Comparison of ENCODE assay signal across 20 mouse cellular contexts in the genomic region with DNA sequence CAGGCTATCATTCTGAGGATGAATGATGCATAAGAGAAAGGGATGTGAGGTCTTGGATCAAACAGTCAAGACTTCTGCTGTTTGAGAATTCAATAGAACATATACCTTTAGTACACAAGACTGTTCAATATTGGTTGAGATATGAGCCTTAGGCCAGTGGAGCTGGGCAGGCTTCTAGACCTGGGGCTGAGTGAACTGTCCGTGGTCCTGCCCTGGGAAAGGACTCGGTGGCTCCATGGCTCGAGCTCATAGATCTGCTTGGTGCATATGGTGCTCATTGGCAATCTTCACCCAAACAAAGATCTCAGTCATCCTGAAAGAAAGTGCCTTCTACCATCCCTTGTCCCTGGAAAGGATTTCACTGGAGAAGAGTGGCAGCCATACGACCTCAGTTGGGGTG.
DNase-seq lines count a peak whose midpoint lies in the region; ATAC-seq lines count a peak whose summit lies in the region.
"Had no signal": no experiment of that assay in that cellular context is flagged by ENCODE, and none has a peak within 500 bp of the region (broad histone marks: within the 10 kb centered on the region; RNA-seq: fewer than 3 reads in every experiment).

No protein-coding gene starts in this region.

- no peaks in the 10 kb centered on the region for H3K9me3 ChIP-seq in neural tube, embryonic 15.5 days (replicated peaks)
- H3K9me3 ChIP-seq: embryonic facial prominence, embryonic 15.5 days; forebrain, embryonic 13.5 days; hindbrain, embryonic 13.5 days; limb, embryonic 15.5 days; midbrain, embryonic 13.5 days had no signal

- no peaks in the 10 kb centered on the region for H3K36me3 ChIP-seq in neural tube, embryonic 15.5 days
- H3K36me3 ChIP-seq: embryonic facial prominence, embryonic 15.5 days; hindbrain, embryonic 13.5 days; limb, embryonic 15.5 days; midbrain, embryonic 13.5 days had no signal

- no peak overlapping the region for H3K27ac ChIP-seq in neural tube, embryonic 15.5 days (replicated peaks)
- H3K27ac ChIP-seq: embryonic facial prominence, embryonic 15.5 days; forebrain, embryonic 13.5 days; heart, adult 2 months; hindbrain, embryonic 13.5 days; limb, embryonic 15.5 days; macrophage; midbrain, embryonic 13.5 days had no signal

- no peak for ATAC-seq in neural tube, embryonic 15.5 days (ENCODE audit: low FRiP score)
- ATAC-seq: forebrain, embryonic 13.5 days; midbrain, embryonic 13.5 days had no signal

- H3K4me1 ChIP-seq in neural tube, embryonic 15.5 days = no peaks in the 10 kb centered on the region
- H3K4me1 ChIP-seq: embryonic facial prominence, embryonic 15.5 days; forebrain, embryonic 13.5 days; hindbrain, embryonic 13.5 days; limb, embryonic 15.5 days; midbrain, embryonic 13.5 days had no signal

- DNase-seq in adrenal gland, postnatal 14 days = peak; percentile 21
- no peak for DNase-seq in adrenal gland, postnatal 4 days (ENCODE audit: low spot score in 2 of 2)
- peak; percentile 24 for DNase-seq in neural tube, embryonic 10.5 days (ENCODE audit: extremely low spot score, low spot score)
- DNase-seq in forelimb bud, embryonic 11.5 days (ENCODE audit: low read depth, low spot score) = peak; percentile 44
- DNase-seq in cerebellum, adult 9-11 months = no peak
- no peak for DNase-seq in adrenal gland, adult 18-20 months (ENCODE audit: low spot score in 2 of 2)
- DNase-seq in urinary bladder, adult 2 months (ENCODE audit: low spot score) = no peak
- DNase-seq: adrenal gland, adult 8-10 months; cerebellum, adult 8-10 months; heart, adult 2 months; kidney, adult 9 months; lung, adult 18-20 months; thymus, adult 2 months had no signal

- H3K4me2 ChIP-seq in neural tube, embryonic 15.5 days = no peak overlapping the region
- H3K4me2 ChIP-seq: embryonic facial prominence, embryonic 15.5 days; forebrain, embryonic 13.5 days; hindbrain, embryonic 13.5 days; limb, embryonic 15.5 days; midbrain, embryonic 13.5 days had no signal

- H3K4me3 ChIP-seq in neural tube, embryonic 15.5 days (replicated peaks) = no peak overlapping the region
- H3K4me3 ChIP-seq: embryonic facial prominence, embryonic 15.5 days; forebrain, embryonic 13.5 days; heart, adult 2 months; hindbrain, embryonic 13.5 days; limb, embryonic 15.5 days; midbrain, embryonic 13.5 days had no signal

- H3K9ac ChIP-seq in neural tube, embryonic 15.5 days (replicated peaks) = no peak overlapping the region
- H3K9ac ChIP-seq: embryonic facial prominence, embryonic 15.5 days; forebrain, embryonic 13.5 days; hindbrain, embryonic 13.5 days; limb, embryonic 15.5 days; midbrain, embryonic 13.5 days had no signal

- H3K27me3 ChIP-seq in neural tube, embryonic 15.5 days (replicated peaks) = no peaks in the 10 kb centered on the region
- H3K27me3 ChIP-seq: embryonic facial prominence, embryonic 15.5 days; forebrain, embryonic 13.5 days; hindbrain, embryonic 13.5 days; limb, embryonic 15.5 days; midbrain, embryonic 13.5 days had no signal

- 69% methylated on average over 4 of the region's 4 CpGs for WGBS in neural tube, embryonic 15.5 days

Comparison
In these comparisons a context has a peak if more than half of its experiments do, and no peak if none do; other contexts are left out.
1. DNase-seq: peak in adrenal gland, postnatal 14 days (single experiment), neural tube, embryonic 10.5 days (single experiment) and forelimb bud, embryonic 11.5 days (single experiment); none in adrenal gland, postnatal 4 days (0 of 2), cerebellum, adult 9-11 months (single experiment), adrenal gland, adult 18-20 months (0 of 2) and urinary bladder, adult 2 months (single experiment).